Mouse (Mus musculus): ENCODE measurements around the gene Rpa1.

DNA sequence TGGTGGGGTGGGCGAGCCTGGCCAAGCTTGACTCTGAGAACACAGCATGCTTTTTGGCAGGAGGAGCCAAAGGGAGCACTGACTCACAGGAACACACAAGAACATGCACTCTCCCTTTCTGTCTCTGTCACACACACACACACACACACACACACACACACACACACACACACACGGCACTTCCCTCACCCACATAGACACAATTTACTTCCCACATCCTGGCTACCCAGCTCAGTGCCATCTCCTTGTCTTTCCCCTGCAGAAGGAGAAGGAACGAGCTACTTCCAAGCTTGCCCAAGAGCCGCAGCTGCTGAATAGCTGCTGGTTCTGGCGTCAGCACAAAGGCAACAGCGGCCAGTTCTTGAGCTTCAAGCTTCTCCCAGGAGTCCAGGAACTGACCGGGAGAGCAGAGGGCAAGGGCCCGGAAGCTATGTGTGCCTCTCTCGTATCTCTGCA is 80.3 kb downstream of the Rpa1 start:
- TF ChIP-seq CTCF (IDR thresholded peaks at IDR 0.05; ENCODE audit: insufficient read depth, low read length), result no peak
- TF ChIP-seq POLR2A (IDR thresholded peaks at IDR 0.05; ENCODE audit: borderline replicate concordance, extremely low read depth, low read depth, low read length), result no peak

All from lung, adult 2 months (tissue).